Mouse (Mus musculus): ENCODE data around the gene En2.

- TF ChIP-seq CTCF (IDR thresholded peaks at IDR 0.05; ENCODE audit: low read depth) = no peak
- no peak for TF ChIP-seq EP300 (optimal IDR thresholded peaks at IDR 0.05)
Measured at GRCm38 (mm10) chr5:28172921-28173670, 7.6 kb downstream of the En2 start.
